ENCODE assay signal across 13 mouse cellular contexts in genomic region chr10:42299426-42299825, GRCm38 (mm10).
"Had no signal": no experiment of that assay in that cellular context is flagged by ENCODE, and none has a peak within 500 bp of the region (broad histone marks: within the 10 kb centered on the region; RNA-seq: fewer than 3 reads in every experiment).

No protein-coding gene starts in this region.

- ATAC-seq: lung, postnatal 0 days; midbrain, embryonic 16.5 days had no signal

- H3K4me1 ChIP-seq: neural tube, embryonic 13.5 days had no signal

- H3K4me2 ChIP-seq: limb, embryonic 13.5 days; midbrain, embryonic 11.5 days; neural tube, embryonic 13.5 days had no signal

- H3K27ac ChIP-seq: limb, embryonic 13.5 days; liver, embryonic 14.5 days; neural tube, embryonic 13.5 days had no signal

- H3K4me3 ChIP-seq: limb, embryonic 13.5 days; neural tube, embryonic 13.5 days had no signal

- H3K27me3 ChIP-seq: limb, embryonic 13.5 days had no signal

- DNase-seq: kidney, postnatal 10 days; left cerebral cortex, postnatal 4 days; lung, adult 2 months; lung, postnatal 36 days; retina, postnatal 1 day; right cerebral cortex, postnatal 4 days; spleen, adult 18-20 months had no signal

- H3K9ac ChIP-seq: limb, embryonic 13.5 days; liver, embryonic 14.5 days; neural tube, embryonic 13.5 days had no signal

- H3K9me3 ChIP-seq: neural tube, embryonic 13.5 days had no signal

- H3K36me3 ChIP-seq: limb, embryonic 13.5 days; neural tube, embryonic 13.5 days had no signal
